Mouse (Mus musculus) ES-E14 (cell line): ENCODE results near the gene Mrtfa.

Experiments used
- HCFC1 ChIP-seq: IDR thresholded peaks from 2 replicates; pipeline ENCODE4 v1.6.1; 2012; ENCODE audit warnings: low read length, inconsistent platforms, borderline replicate concordance; ENCODE audit not compliant: insufficient read depth
- MAFK ChIP-seq: IDR thresholded peaks from 2 replicates; pipeline ENCODE4 v1.6.1; 2014; ENCODE audit warnings: mild to moderate bottlenecking, low read depth, low read length, inconsistent platforms; ENCODE audit not compliant: insufficient read depth
- ZNF384 ChIP-seq: IDR thresholded peaks from 2 replicates; pipeline ENCODE4 v1.6.1; 2012; ENCODE audit warnings: low read depth, low read length, inconsistent platforms

- TF ChIP-seq ZNF384: no peak
- TF ChIP-seq MAFK: no peak
- TF ChIP-seq HCFC1: no peak
These were observed 148.8 kb downstream of the Mrtfa start for GRCm38 (mm10) chr15:81041767-81042166.
